Mouse (Mus musculus): ENCODE data around the gene Furin. TPM values are rescaled to one million over a fixed set of nuclear protein-coding genes. Genes with fewer than 3 reads are reported as not detected.

Furin gene
- polyA plus RNA-seq, 1 experiment from 2014 or later = 5.2 TPM

- H3K4me1 ChIP-seq (replicated peaks) = peaks cover 5% of the 10 kb centered on the region; the same call in 1 of the 2 replicates
- no peak overlapping the region for H3K4me3 ChIP-seq
- DNase-seq (ENCODE audit: low spot score) = no peak
- peaks cover 4% of the 10 kb centered on the region; the same call in 1 of the 2 replicates for H3K27me3 ChIP-seq (ENCODE audit: insufficient read depth, poor library complexity, severe bottlenecking)
- 91% methylated on average over 6 of the region's 6 CpGs for WGBS
- no peaks in the 10 kb centered on the region for H3K36me3 ChIP-seq
- H3K27ac ChIP-seq = no peak overlapping the region
- no peaks in the 10 kb centered on the region for H3K9me3 ChIP-seq
Observed at GRCm38 (mm10) chr7:80421576-80421975, 16.3 kb upstream of the Furin start.

- Histone ChIP-seq H3K4me1 (replicated peaks) (peaks cover 5% of the 10 kb centered on the region; the same call in 1 of the 2 replicates), H3K36me3 (no peaks in the 10 kb centered on the region), H3K27ac (no peak overlapping the region), H3K9me3 (no peaks in the 10 kb centered on the region), H3K4me3 (no peak overlapping the region), H3K27me3 (ENCODE audit: insufficient read depth, poor library complexity, severe bottlenecking) (peaks cover 4% of the 10 kb centered on the region; the same call in 1 of the 2 replicates)
- 78% methylated on average over 4 of the region's 4 CpGs for WGBS
- DNase-seq (ENCODE audit: low spot score) = no peak
Observed at GRCm38 (mm10) chr7:80420586-80420985, 15.3 kb upstream of the Furin start.

DNA sequence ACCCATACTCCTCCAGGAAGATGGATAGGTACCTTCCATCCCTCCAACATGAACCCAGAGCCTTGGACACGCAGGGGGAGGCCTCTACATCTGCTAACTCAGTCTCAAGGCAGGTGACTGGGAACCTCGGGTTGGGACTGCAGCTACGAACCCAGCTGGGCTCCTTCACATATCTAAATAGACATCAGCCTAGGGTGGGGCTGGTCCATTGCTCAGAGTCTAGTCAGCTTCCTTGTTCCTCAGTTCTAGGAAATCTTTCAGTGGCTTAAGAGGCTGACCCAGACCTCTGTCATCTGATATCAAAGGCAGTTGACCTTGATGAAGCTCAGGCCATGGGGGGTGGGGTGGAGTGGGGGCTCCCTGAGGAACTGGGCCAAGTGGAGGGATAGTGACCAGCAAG, 14.0 kb upstream of the Furin start:
- Histone ChIP-seq H3K36me3 (no peaks in the 10 kb centered on the region), H3K4me1 (replicated peaks) (peaks cover 5% of the 10 kb centered on the region; the same call in 1 of the 2 replicates), H3K27ac (no peak overlapping the region), H3K27me3 (ENCODE audit: insufficient read depth, poor library complexity, severe bottlenecking) (peaks cover 4% of the 10 kb centered on the region; the same call in 1 of the 2 replicates), H3K9me3 (no peaks in the 10 kb centered on the region), H3K4me3 (no peak overlapping the region)
- DNase-seq (ENCODE audit: low spot score) = no peak
- WGBS = 74% methylated on average over 3 of the region's 3 CpGs

GRCm38 (mm10) chr7:80418036-80418435, 12.8 kb upstream of the Furin start:
- no peaks in the 10 kb centered on the region for H3K9me3 ChIP-seq
- H3K27me3 ChIP-seq (ENCODE audit: insufficient read depth, poor library complexity, severe bottlenecking) = peaks cover 4% of the 10 kb centered on the region; the same call in 1 of the 2 replicates
- H3K27ac ChIP-seq = no peak overlapping the region
- H3K4me3 ChIP-seq = no peak overlapping the region
- no peak for DNase-seq (ENCODE audit: low spot score)
- H3K36me3 ChIP-seq = no peaks in the 10 kb centered on the region
- peaks cover 3% of the 10 kb centered on the region; the same call in 1 of the 2 replicates for H3K4me1 ChIP-seq (replicated peaks)
- WGBS = 80% methylated on average over 3 of the region's 3 CpGs

GRCm38 (mm10) chr7:80417601-80418000, 12.4 kb upstream of the Furin start:
- H3K4me1 ChIP-seq (replicated peaks) = no peaks in the 10 kb centered on the region
- H3K27me3 ChIP-seq (ENCODE audit: insufficient read depth, poor library complexity, severe bottlenecking) = peaks cover 4% of the 10 kb centered on the region; the same call in 1 of the 2 replicates
- H3K36me3 ChIP-seq = no peaks in the 10 kb centered on the region
- H3K9me3 ChIP-seq = no peaks in the 10 kb centered on the region
- H3K27ac ChIP-seq = no peak overlapping the region
- DNase-seq (ENCODE audit: low spot score) = no peak
- H3K4me3 ChIP-seq = no peak overlapping the region

DNA sequence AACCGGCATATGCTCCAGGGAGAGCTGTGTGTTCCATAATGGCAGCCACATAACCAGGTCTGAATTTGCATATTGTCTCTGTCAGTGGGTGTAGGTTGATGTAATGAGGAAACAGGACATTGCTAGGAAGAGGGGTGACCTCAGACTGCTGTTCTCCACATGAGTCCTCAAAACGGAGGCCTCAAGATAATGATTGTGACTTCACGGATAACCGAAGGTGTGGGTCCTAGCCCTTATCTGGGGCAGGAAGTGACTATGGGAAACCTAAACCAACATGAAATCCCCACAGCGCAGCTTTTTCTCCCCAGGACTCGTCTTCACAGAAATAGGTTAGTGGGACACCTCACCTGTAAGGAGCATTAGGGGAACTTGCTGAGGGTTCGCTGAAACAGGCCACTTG, 11.7 kb upstream of the Furin start:
- WGBS = 90% methylated on average over 7 of the region's 7 CpGs
- Histone ChIP-seq H3K27me3 (ENCODE audit: insufficient read depth, poor library complexity, severe bottlenecking) (peaks cover 4% of the 10 kb centered on the region; the same call in 1 of the 2 replicates), H3K36me3 (no peaks in the 10 kb centered on the region)

DNA sequence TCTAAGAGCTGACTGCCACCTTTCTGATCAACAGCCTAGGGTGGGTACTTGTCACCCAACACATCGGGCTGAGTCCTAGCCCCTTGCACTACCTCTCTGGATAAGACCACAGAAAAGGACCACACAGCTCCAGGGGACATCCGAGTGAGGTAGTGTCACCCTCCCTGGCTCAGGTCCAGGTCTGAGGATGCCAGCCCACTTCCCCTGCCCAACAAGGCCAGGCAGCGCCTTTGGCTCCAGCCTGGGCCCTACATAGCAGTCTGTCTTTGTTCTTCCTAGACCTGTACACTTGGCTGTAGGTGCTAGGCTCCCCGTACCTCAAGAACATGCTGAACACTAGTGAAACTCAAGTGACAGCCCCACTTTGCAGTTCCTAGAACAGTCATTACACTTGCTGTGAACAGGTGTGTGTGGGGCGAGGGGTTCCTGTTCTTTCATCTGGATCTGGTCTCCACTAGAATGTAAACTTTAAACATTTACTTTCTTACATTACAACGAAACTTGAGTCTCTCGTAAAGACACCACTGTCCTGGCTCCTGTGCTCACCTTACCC, 9.1 kb upstream of the Furin start:
- Histone ChIP-seq H3K4me3 (no peak overlapping the region), H3K36me3 (no peaks in the 10 kb centered on the region), H3K4me1 (replicated peaks) (no peaks in the 10 kb centered on the region), H3K9me3 (no peaks in the 10 kb centered on the region), H3K27ac (no peak overlapping the region), H3K27me3 (ENCODE audit: insufficient read depth, poor library complexity, severe bottlenecking) (no peaks in the 10 kb centered on the region)
- DNase-seq (ENCODE audit: low spot score) = no peak
- WGBS = 86% methylated on average over 7 of the region's 7 CpGs

More for the DNA sequence above, 11.7 kb upstream of the Furin start:
- Histone ChIP-seq H3K27ac (no peak overlapping the region), H3K4me1 (replicated peaks) (no peaks in the 10 kb centered on the region), H3K9me3 (no peaks in the 10 kb centered on the region), H3K4me3 (no peak overlapping the region)
- DNase-seq (ENCODE audit: low spot score) = no peak

DNA sequence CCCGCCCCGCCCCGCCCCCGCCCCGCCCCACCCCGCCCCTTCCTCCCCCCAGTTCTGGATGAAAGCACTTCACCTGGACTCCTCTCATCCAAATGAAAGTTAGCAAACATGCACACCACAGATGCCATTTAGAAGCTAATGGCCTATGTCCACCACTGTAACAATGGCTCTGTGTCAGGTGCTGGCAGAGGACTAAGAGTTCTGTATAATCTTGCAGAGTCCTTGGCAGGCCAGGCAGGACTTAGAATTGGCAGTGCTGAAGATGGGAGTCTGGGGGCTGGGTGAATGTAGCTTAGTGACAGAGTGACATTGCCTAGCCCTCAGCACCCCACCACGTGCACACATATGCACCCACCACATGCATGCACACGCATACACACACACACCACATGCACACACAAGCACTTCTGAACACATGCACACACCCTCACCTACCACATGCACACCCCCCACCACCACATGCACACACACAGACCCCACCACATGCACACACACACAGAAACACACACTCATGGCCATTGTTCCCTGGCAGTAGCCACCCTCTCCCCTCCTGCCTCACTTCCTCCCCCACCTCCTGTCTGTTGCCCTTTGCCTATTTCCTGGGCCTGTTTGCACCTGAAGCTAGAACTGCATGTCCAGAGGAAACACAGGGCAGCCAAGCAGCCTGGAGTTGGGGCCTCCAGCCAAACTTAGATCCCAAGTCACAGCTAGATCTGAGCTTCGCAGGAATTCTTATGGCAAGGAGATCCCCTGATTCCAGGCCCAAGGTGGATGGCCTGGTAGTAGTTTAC, 8.5 kb upstream of the Furin start:
- DNase-seq (ENCODE audit: low spot score) = no peak
- Histone ChIP-seq H3K36me3 (no peaks in the 10 kb centered on the region), H3K9me3 (no peaks in the 10 kb centered on the region), H3K27me3 (ENCODE audit: insufficient read depth, poor library complexity, severe bottlenecking) (no peaks in the 10 kb centered on the region), H3K27ac (no peak overlapping the region), H3K4me3 (no peak overlapping the region), H3K4me1 (replicated peaks) (no peaks in the 10 kb centered on the region)
- WGBS = 80% methylated on average over 9 of the region's 9 CpGs

DNA sequence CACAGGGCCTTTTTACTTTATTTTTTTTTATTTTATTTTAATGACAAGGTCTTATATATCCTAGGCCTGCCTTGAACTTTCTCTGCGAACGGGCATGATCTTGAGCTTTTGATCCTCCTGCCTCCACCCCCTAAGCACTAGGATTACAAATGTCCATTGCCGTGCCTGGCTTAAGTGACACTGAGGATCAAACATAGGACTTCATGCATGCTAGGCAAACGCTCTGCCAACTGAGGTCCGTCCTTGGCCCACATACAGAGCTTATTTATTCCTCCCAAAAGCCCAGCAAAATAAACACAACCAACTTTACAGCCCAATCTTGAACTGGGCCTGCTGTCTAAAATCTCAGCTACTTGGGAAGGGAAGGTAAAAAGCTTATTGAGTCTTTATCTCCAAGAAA, 7.5 kb upstream of the Furin start:
- H3K4me3 ChIP-seq = no peak overlapping the region
- no peak overlapping the region for H3K27ac ChIP-seq
- no peak for DNase-seq (ENCODE audit: low spot score)
- WGBS = 78% methylated on average over 5 of the region's 5 CpGs
- H3K36me3 ChIP-seq = no peaks in the 10 kb centered on the region
- no peaks in the 10 kb centered on the region for H3K27me3 ChIP-seq (ENCODE audit: insufficient read depth, poor library complexity, severe bottlenecking)
- H3K9me3 ChIP-seq = no peaks in the 10 kb centered on the region
- no peaks in the 10 kb centered on the region for H3K4me1 ChIP-seq (replicated peaks)

- Histone ChIP-seq H3K27me3 (ENCODE audit: insufficient read depth, poor library complexity, severe bottlenecking) (no peaks in the 10 kb centered on the region), H3K27ac (no peak overlapping the region), H3K4me1 (replicated peaks) (no peaks in the 10 kb centered on the region), H3K9me3 (no peaks in the 10 kb centered on the region), H3K4me3 (no peak overlapping the region), H3K36me3 (no peaks in the 10 kb centered on the region)
- WGBS = 85% methylated on average over 10 of the region's 10 CpGs
- DNase-seq (ENCODE audit: low spot score) = no peak
Observed at GRCm38 (mm10) chr7:80412279-80412678, 7.0 kb upstream of the Furin start.

DNA sequence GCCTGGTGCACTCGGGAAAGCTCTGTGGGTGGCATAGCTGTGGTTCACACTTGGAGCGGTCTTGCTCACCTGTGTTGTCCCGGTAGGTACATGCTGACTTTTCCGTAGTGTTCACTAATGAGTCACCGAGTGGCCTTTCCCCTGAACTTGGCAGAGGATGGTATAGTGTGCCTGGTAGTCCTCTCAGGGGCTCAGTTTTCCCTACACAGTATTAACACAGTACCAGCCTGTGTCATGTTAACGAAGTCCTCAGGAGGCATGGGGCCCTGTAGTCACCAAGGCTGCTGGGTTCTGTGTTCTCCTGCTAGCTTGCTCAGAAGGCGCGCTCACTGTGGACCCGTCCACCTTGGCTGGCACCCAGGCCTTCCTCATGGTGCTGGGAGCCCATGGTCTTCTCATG, 5.1 kb upstream of the Furin start:
- no peaks in the 10 kb centered on the region for H3K4me1 ChIP-seq (replicated peaks)
- DNase-seq (ENCODE audit: low spot score) = no peak
- no peak overlapping the region for H3K4me3 ChIP-seq
- no peaks in the 10 kb centered on the region for H3K36me3 ChIP-seq
- no peak overlapping the region for H3K27ac ChIP-seq
- peaks cover 7% of the 10 kb centered on the region for H3K27me3 ChIP-seq (ENCODE audit: insufficient read depth, poor library complexity, severe bottlenecking)
- no peaks in the 10 kb centered on the region for H3K9me3 ChIP-seq
- WGBS = 73% methylated on average over 9 of the region's 9 CpGs

DNA sequence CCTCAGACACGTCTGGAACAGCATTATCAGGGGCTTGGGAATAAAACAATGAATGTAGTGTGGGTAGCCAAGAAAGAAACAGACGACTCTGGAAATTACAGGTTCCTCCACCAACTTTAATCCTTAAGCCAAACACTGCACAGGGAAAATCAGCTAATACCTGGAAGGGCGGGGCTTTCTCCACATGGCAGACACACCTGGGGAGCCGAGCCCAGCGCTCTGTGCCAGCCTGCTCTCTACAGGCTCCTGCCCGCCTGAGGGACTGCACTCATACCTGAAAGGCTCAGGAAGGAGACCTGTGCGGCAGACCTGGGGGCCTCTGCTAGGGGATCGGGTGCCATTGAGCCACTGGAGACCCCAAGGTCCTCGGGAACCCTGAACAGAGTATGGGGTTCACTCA, 2.5 kb upstream of the Furin start:
- Histone ChIP-seq H3K4me1 (replicated peaks) (no peaks in the 10 kb centered on the region), H3K4me3 (no peak overlapping the region), H3K27ac (no peak overlapping the region), H3K27me3 (ENCODE audit: insufficient read depth, poor library complexity, severe bottlenecking) (peaks cover 30% of the 10 kb centered on the region), H3K36me3 (no peaks in the 10 kb centered on the region), H3K9me3 (no peaks in the 10 kb centered on the region)
- no peak for DNase-seq (ENCODE audit: low spot score)
- 81% methylated on average over 9 of the region's 9 CpGs for WGBS

- H3K4me1 ChIP-seq (replicated peaks) = peaks cover 9% of the 10 kb centered on the region
- H3K9me3 ChIP-seq = no peaks in the 10 kb centered on the region
- 89% methylated on average over 3 of the region's 3 CpGs for WGBS
- H3K36me3 ChIP-seq = no peaks in the 10 kb centered on the region
- no peak for DNase-seq (ENCODE audit: low spot score)
- no peak overlapping the region for H3K4me3 ChIP-seq
- peaks cover 30% of the 10 kb centered on the region for H3K27me3 ChIP-seq (ENCODE audit: insufficient read depth, poor library complexity, severe bottlenecking)
- H3K27ac ChIP-seq = no peak overlapping the region
Observed at GRCm38 (mm10) chr7:80406186-80406585, 950 bp upstream of the Furin start.
